In the genomic region with DNA sequence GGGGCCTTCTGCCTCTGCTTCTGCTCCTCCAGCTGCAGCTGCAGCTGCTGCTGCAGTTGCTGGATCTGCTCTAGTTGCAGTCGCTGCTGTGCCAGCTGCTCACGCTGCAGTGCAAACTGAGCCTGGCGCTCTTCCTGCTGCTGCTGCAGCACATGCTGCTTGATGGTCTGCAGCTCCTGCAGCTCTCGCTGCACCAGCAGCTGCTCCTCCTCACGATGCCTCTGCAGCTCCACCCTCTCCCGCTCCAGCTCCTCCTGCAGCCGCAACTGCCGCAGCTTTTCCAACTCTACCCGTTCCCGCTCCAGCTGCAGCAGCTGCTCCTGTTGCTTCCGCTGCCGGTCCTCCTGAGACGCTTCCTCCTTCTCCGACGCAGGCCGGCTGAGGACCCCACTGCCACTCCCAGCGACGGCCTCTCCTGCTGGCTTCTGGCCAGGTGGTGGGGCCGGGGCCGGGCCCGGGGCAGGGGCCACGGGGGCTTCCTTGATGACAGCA, we compare ENCODE assay signal across 7 mouse cellular contexts. TPM values are rescaled to one million over a fixed set of nuclear protein-coding genes. Genes with fewer than 3 reads are reported as not detected.
DNase-seq lines count a peak whose midpoint lies in the region; ATAC-seq lines count a peak whose summit lies in the region.

No protein-coding gene starts in this region.

- peak overlapping the region; percentile 41 for H3K4me3 ChIP-seq in lung, embryonic 16.5 days (ENCODE audit: low read length)
- H3K4me3 ChIP-seq in forebrain, embryonic 15.5 days: no peak overlapping the region
- H3K4me3 ChIP-seq in neural tube, embryonic 15.5 days (replicated peaks): 0 out of 2 replicates have a peak overlapping the region, but pooled peaks have one; percentile 2

- H3K36me3 ChIP-seq in lung, embryonic 16.5 days (ENCODE audit: control insufficient read depth, insufficient read depth, low read length): no peaks in the 10 kb centered on the region
- H3K36me3 ChIP-seq in forebrain, embryonic 15.5 days: peaks cover 55% of the 10 kb centered on the region
- peaks cover 74% of the 10 kb centered on the region for H3K36me3 ChIP-seq in neural tube, embryonic 15.5 days

- H3K27me3 ChIP-seq in lung, embryonic 16.5 days (ENCODE audit: control insufficient read depth, insufficient read depth, low read depth, low read length): peaks cover 2% of the 10 kb centered on the region; the same call in 1 of the 2 replicates
- no peaks in the 10 kb centered on the region for H3K27me3 ChIP-seq in forebrain, embryonic 15.5 days
- H3K27me3 ChIP-seq in neural tube, embryonic 15.5 days (replicated peaks): no peaks in the 10 kb centered on the region

- peak overlapping the region; percentile 57 for H3K9ac ChIP-seq in lung, embryonic 16.5 days (ENCODE audit: low read length)
- no peak overlapping the region for H3K9ac ChIP-seq in forebrain, embryonic 15.5 days (replicated peaks)
- H3K9ac ChIP-seq in neural tube, embryonic 15.5 days (replicated peaks): peak overlapping the region; percentile 2; the same call in 1 of the 2 replicates

- WGBS in lung, embryonic 16.5 days: 3% methylated on average over 22 of the region's 22 CpGs
- 16% methylated on average over 22 of the region's 22 CpGs for WGBS in forebrain, embryonic 15.5 days
- 17% methylated on average over 22 of the region's 22 CpGs for WGBS in neural tube, embryonic 15.5 days

- DNase-seq in lung, postnatal 36 days: no peak
- peak; percentile 35 for DNase-seq in liver
- no peak for DNase-seq in MN1 (ENCODE audit: low spot score)
- no peak for DNase-seq in adrenal gland, adult (ENCODE audit: inconsistent age in 2 of 2, low spot score in 1 of 2)

- peak overlapping the region; percentile 67 for H3K4me2 ChIP-seq in lung, embryonic 16.5 days (ENCODE audit: low read depth, low read length)
- H3K4me2 ChIP-seq in forebrain, embryonic 15.5 days (replicated peaks): peak overlapping the region; percentile 8; the same call in 1 of the 2 replicates
- H3K4me2 ChIP-seq in neural tube, embryonic 15.5 days: peak overlapping the region; percentile 43

- no peak overlapping the region; the same call in 1 of the 2 replicates for H3K27ac ChIP-seq in lung, embryonic 16.5 days (ENCODE audit: low read length)
- no peak overlapping the region for H3K27ac ChIP-seq in forebrain, embryonic 15.5 days (replicated peaks)
- no peak overlapping the region for H3K27ac ChIP-seq in neural tube, embryonic 15.5 days (replicated peaks)

- ATAC-seq in lung, embryonic 16.5 days (ENCODE audit: low read depth): 0 out of 2 replicates have a peak, but pooled peaks have one; percentile 8
- no peak for ATAC-seq in forebrain, embryonic 15.5 days (replicated peaks)
- no peak for ATAC-seq in neural tube, embryonic 15.5 days (ENCODE audit: low FRiP score)

- H3K4me1 ChIP-seq in lung, embryonic 16.5 days (replicated peaks; ENCODE audit: control insufficient read depth, insufficient read depth, low read length): peaks cover 10% of the 10 kb centered on the region
- peaks cover 7% of the 10 kb centered on the region; the same call in 1 of the 2 replicates for H3K4me1 ChIP-seq in forebrain, embryonic 15.5 days
- H3K4me1 ChIP-seq in neural tube, embryonic 15.5 days: peaks cover 14% of the 10 kb centered on the region

- H3K9me3 ChIP-seq in lung, embryonic 16.5 days (ENCODE audit: control insufficient read depth, low read length): no peaks in the 10 kb centered on the region
- H3K9me3 ChIP-seq in forebrain, embryonic 15.5 days: no peaks in the 10 kb centered on the region
- H3K9me3 ChIP-seq in neural tube, embryonic 15.5 days (replicated peaks): no peaks in the 10 kb centered on the region

RNA-seq across cellular contexts. Expression of a gene that starts 16.7 kb away (rescaled TPM):
- polyA plus RNA-seq in lung, embryonic 16.5 days (2015; fragmentation: Nextera tagmentation; extraction: Ambion mirVana): 53.1 and 59.9 TPM in 2 replicates
- 42.3 and 50.5 TPM in 2 replicates for polyA plus RNA-seq in forebrain, embryonic 15.5 days (2015; fragmentation: Nextera tagmentation; extraction: Ambion mirVana)
- polyA plus RNA-seq in neural tube, embryonic 15.5 days (2015; fragmentation: Nextera tagmentation; extraction: Ambion mirVana): 52.3 and 53.5 TPM in 2 replicates

RNA-seq across cellular contexts. Expression of a gene that starts 28.0 kb away (rescaled TPM):
- 24.9 and 27.1 TPM in 2 replicates for polyA plus RNA-seq in lung, embryonic 16.5 days (2015; fragmentation: Nextera tagmentation; extraction: Ambion mirVana)
- polyA plus RNA-seq in forebrain, embryonic 15.5 days (2015; fragmentation: Nextera tagmentation; extraction: Ambion mirVana): 45.4 and 49.0 TPM in 2 replicates
- 44.3 and 51.6 TPM in 2 replicates for polyA plus RNA-seq in neural tube, embryonic 15.5 days (2015; fragmentation: Nextera tagmentation; extraction: Ambion mirVana)

RNA-seq across cellular contexts. Expression of a gene that starts 30.9 kb away (rescaled TPM):
- polyA plus RNA-seq in lung, embryonic 16.5 days (2015; fragmentation: Nextera tagmentation; extraction: Ambion mirVana): 0.41 and 1.2 TPM in 2 replicates
- 0.37 TPM in 1 of 2 replicates, not detected in the other for polyA plus RNA-seq in forebrain, embryonic 15.5 days (2015; fragmentation: Nextera tagmentation; extraction: Ambion mirVana)
- polyA plus RNA-seq in neural tube, embryonic 15.5 days (2015; fragmentation: Nextera tagmentation; extraction: Ambion mirVana): 0.50 TPM in 1 of 2 replicates, not detected in the other

RNA-seq across cellular contexts. Expression of a gene that starts 58.2 kb away (rescaled TPM):
- polyA plus RNA-seq in lung, embryonic 16.5 days (2015; fragmentation: Nextera tagmentation; extraction: Ambion mirVana): 2.5 and 3.0 TPM in 2 replicates
- polyA plus RNA-seq in forebrain, embryonic 15.5 days (2015; fragmentation: Nextera tagmentation; extraction: Ambion mirVana): 3.2 and 3.4 TPM in 2 replicates
- 2.2 and 2.8 TPM in 2 replicates for polyA plus RNA-seq in neural tube, embryonic 15.5 days (2015; fragmentation: Nextera tagmentation; extraction: Ambion mirVana)

Comparison
In these comparisons a context has a peak if more than half of its experiments do, and no peak if none do; other contexts are left out.
1. H3K4me2 ChIP-seq: peak in every context shown above with its lines; median percentile 67 in lung, embryonic 16.5 days; 43 in neural tube, embryonic 15.5 days; 8 in forebrain, embryonic 15.5 days.